Mouse (Mus musculus) heart, embryonic 12.5 days (tissue): ENCODE data around the gene Ugt1a10. TPM values are rescaled to one million over a fixed set of nuclear protein-coding genes. Genes with fewer than 3 reads are reported as not detected.
"Not testable (repeated sequence)": the region's sequence is repeated elsewhere in the genome, so short reads cannot be mapped to it uniquely, and the experiment has no call there.

Experiments used
- ATAC-seq: fragments of 200-750 bp; cut with Nextera tagmentation; 2 replicates; pipeline ENCODE4 v1.8.0; 2017; ENCODE audit warnings: moderate TSS enrichment, moderate library complexity; ENCODE audit not compliant: insufficient number of reproducible peaks, low FRiP score
- H3K27ac ChIP-seq: fragments of 300-500 bp; sonication (generic); 2 replicates; pipeline ENCODE4 v1.5.1; 2016; ENCODE audit warnings: mild to moderate bottlenecking, moderate library complexity; ENCODE audit not compliant: poor library complexity, severe bottlenecking
- H3K27me3 ChIP-seq: fragments of 300-500 bp; sonication (generic); replicated peaks from 2 replicates; pipeline ENCODE4 v1.6.1; 2016; ENCODE audit warnings: mild to moderate bottlenecking, moderate library complexity
- H3K36me3 ChIP-seq: fragments of 300-500 bp; sonication (generic); 2 replicates; pipeline ENCODE4 v1.6.1; 2016; ENCODE audit warnings: mild to moderate bottlenecking, moderate library complexity
- H3K4me1 ChIP-seq: fragments of 300-500 bp; sonication (generic); replicated peaks from 2 replicates; pipeline ENCODE4 v1.6.1; 2016; ENCODE audit warnings: mild to moderate bottlenecking
- H3K4me2 ChIP-seq: fragments of 300-500 bp; sonication (generic); 2 replicates; pipeline ENCODE4 v1.6.1; 2016; ENCODE audit warnings: mild to moderate bottlenecking, moderate library complexity
- H3K4me3 ChIP-seq: fragments of 300-500 bp; sonication (generic); 2 replicates; pipeline ENCODE4 v1.5.1; 2016; ENCODE audit warnings: mild to moderate bottlenecking
- H3K9ac ChIP-seq: fragments of 300-500 bp; sonication (generic); 2 replicates; pipeline ENCODE4 v1.6.1; 2016; ENCODE audit warnings: mild to moderate bottlenecking, moderate library complexity
- H3K9me3 ChIP-seq: fragments of 300-500 bp; sonication (generic); replicated peaks from 2 replicates; pipeline ENCODE4 v1.6.1; 2016; ENCODE audit warnings: mild to moderate bottlenecking, moderate library complexity
- WGBS: fragments of 180-500 bp; shearing (Covaris S2); methylation state at CpG from one replicate; pipeline ENCODE4 v1.1.7; 2016; 5-methylcytosine and 5-hydroxymethylcytosine counted together
- polyA plus RNA-seq: library from polyadenylated mRNA; unstranded; fragments of >200 nt; fragmentation: Nextera tagmentation; extraction: Ambion mirVana; gene quantifications from 2 replicates; pipeline ENCODE4 v1.2.1, GENCODE M21; 2016

Ugt1a10 gene
- polyA plus RNA-seq, 1 experiment from 2014 or later, result not detected

DNA sequence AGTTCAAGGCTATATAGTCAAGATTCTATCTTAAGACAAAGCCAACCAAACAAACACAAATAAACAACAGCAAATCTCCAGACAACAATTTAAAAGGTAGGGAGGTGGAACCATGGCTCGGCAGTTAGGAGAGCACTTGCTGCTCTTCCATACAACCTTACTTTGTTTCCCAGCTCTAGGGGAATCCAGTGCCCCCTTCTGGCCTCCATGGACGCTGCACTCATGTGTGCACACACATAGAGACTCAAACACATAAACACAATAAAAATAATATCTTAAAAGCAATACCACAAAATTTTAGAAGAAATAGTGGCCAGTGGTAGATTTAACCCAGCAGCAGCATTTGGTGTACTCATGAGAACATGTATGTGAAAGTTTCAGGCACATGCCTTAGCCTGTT lies 162.0 kb downstream of the Ugt1a10 start:
- WGBS, result 49% methylated on average over 2 of the region's 2 CpGs
- Histone ChIP-seq H3K9me3 (peaks cover 47% of the 10 kb centered on the region), H3K4me1 (no peaks in the 10 kb centered on the region)

DNA sequence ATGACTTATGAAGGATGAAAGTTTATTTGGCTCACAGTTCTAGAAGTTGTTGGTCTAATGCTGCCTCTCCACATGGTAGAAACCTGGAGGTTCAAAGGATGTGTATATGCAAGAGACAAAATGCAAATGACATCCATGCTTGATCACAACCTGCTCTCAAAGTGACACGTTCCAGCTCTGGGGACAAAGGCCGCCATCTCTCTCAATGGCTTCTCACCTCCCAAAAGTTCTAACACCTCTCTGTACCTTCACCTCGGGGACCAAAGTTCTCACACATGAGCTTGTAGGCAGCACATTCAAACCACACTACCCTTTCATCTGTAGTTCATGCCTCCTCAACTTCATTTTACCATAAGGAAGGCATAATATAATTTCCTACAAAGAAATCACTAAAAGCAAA lies 162.4 kb downstream of the Ugt1a10 start:
- Histone ChIP-seq H3K9me3 (peaks cover 43% of the 10 kb centered on the region), H3K27ac (no peak overlapping the region), H3K27me3 (no peaks in the 10 kb centered on the region), H3K4me2 (no peak overlapping the region), H3K9ac (no peak overlapping the region), H3K36me3 (no peaks in the 10 kb centered on the region), H3K4me3 (no peak overlapping the region), H3K4me1 (no peaks in the 10 kb centered on the region)
- 34% methylated on average over 3 of the region's 3 CpGs for WGBS
- ATAC-seq, result no peak

More for the DNA sequence above, 162.0 kb downstream of the Ugt1a10 start:
- Histone ChIP-seq H3K4me2 (no peak overlapping the region), H3K27ac (no peak overlapping the region), H3K36me3 (no peaks in the 10 kb centered on the region), H3K4me3 (no peak overlapping the region), H3K27me3 (no peaks in the 10 kb centered on the region), H3K9ac (no peak overlapping the region)
- ATAC-seq, result no peak

DNA sequence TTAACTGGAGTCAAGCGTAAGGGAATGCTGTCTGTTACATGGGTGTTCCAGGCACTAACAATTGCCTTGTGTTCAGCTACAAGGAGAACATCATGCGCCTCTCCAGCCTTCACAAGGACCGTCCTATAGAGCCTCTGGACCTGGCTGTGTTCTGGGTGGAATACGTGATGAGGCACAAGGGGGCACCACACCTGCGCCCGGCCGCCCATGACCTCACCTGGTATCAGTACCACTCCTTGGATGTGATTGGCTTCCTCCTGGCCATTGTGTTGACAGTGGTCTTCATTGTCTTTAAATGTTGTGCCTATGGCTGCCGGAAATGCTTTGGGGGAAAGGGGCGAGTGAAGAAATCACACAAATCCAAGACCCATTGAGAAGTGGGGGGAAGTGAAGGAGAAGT lies 162.9 kb downstream of the Ugt1a10 start:
- Histone ChIP-seq H3K4me1 (no peaks in the 10 kb centered on the region), H3K4me3 (no peak overlapping the region), H3K4me2 (no peak overlapping the region), H3K36me3 (no peaks in the 10 kb centered on the region), H3K27ac (no peak overlapping the region), H3K9ac (no peak overlapping the region), H3K27me3 (no peaks in the 10 kb centered on the region), H3K9me3 (peaks cover 41% of the 10 kb centered on the region)
- no peak for ATAC-seq
- 66% methylated on average over 9 of the region's 9 CpGs for WGBS

DNA sequence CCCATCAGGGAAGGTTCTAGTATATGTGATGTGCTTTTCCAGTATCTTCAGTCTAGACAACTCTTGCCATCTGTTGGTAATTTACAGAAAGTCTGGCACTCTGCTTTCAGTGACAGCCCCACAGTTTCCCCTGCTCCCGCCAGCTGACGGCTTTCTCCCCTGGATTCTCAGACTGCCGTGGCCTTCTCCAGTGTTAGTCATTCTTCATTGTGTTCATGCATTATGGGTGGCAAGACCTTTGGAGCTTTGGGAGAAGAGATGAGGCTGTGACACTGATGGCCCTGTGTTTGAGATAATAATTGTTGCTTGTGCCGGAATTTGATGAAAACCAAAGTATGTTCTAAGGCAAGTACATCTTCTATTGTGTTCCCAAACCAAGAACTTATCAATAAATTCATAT lies 163.4 kb downstream of the Ugt1a10 start:
- Histone ChIP-seq H3K27me3 (no peaks in the 10 kb centered on the region), H3K4me2 (no peak overlapping the region), H3K9me3 (peaks cover 37% of the 10 kb centered on the region), H3K4me1 (no peaks in the 10 kb centered on the region), H3K9ac (no peak overlapping the region), H3K4me3 (no peak overlapping the region), H3K27ac (no peak overlapping the region), H3K36me3 (no peaks in the 10 kb centered on the region)
- WGBS, result 44% methylated on average over 4 of the region's 4 CpGs
- ATAC-seq, result no peak

DNA sequence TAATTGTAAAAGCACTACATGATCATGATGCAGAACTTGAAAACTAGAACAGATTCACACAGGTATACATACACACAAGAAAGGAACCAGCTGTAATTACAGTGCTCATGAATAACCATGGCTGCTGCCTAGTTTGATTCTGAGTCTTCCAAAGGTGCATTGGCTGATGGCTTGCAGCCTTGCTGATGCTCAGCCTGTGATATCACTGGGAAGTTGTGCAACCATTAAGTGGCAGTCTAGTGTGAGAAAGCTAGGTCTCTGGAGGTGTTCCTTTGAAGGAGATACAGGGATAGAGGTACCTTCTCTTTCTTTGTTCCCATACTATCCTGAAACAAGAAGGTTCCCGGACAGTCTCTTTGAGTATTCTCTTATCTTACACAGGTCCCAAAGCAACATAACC lies 163.9 kb downstream of the Ugt1a10 start:
- no peak overlapping the region for H3K4me2 ChIP-seq
- H3K4me3 ChIP-seq, result no peak overlapping the region
- H3K9me3 ChIP-seq, result peaks cover 32% of the 10 kb centered on the region
- H3K36me3 ChIP-seq, result no peaks in the 10 kb centered on the region
- no peak for ATAC-seq
- H3K27me3 ChIP-seq, result no peaks in the 10 kb centered on the region
- H3K27ac ChIP-seq, result no peak overlapping the region
- no peak overlapping the region for H3K9ac ChIP-seq
- no peaks in the 10 kb centered on the region for H3K4me1 ChIP-seq
- WGBS, result 11% methylated on average over 1 of the region's 1 CpGs

DNA sequence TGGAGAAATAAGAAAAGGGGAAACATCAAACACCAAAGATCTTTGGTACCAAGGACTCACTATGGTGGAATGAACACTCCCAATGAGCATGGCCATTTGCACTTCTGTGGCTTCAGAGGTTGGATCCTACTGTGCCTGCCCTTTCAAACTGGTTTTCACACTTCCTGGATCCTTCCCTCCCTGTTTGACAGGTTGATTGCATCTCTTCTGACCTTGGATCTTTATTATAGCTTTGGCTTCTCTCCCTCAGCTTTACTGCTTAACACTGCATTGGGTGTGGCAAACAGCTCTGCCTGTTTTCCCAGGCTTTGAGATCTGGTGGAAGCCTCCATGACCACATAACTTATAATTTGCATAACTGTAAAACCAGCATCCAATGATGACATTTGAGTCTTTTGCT lies 165.1 kb downstream of the Ugt1a10 start:
- H3K36me3 ChIP-seq, result no peaks in the 10 kb centered on the region
- H3K9me3 ChIP-seq, result peaks cover 23% of the 10 kb centered on the region
- H3K9ac ChIP-seq, result no peak overlapping the region
- no peak overlapping the region for H3K4me2 ChIP-seq
- H3K4me3 ChIP-seq, result no peak overlapping the region
- ATAC-seq, result no peak
- H3K27ac ChIP-seq, result no peak overlapping the region
- no peaks in the 10 kb centered on the region for H3K27me3 ChIP-seq
- no peaks in the 10 kb centered on the region for H3K4me1 ChIP-seq

DNA sequence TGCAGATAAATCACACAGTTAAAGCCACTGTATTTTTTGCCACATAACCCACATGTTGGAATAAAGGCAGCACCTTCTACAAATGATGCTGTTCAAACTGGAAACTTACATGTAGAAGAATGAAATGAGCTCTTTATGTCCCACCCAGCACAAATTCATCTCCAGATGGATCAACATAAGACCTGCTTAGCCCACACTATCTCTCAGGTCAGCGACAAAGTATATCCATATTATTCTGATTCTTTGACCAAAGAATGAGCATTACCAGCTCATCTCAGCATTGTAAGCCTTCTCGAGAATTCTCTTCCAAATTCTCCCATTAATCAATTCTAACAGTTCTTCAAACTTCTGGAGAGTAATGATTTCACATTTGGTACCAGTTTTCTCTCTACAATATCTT lies 167.0 kb downstream of the Ugt1a10 start:
- Histone ChIP-seq H3K9me3 (peaks cover 23% of the 10 kb centered on the region), H3K4me3 (no peak overlapping the region), H3K4me2 (no peak overlapping the region), H3K9ac (no peak overlapping the region), H3K36me3 (no peaks in the 10 kb centered on the region), H3K4me1 (no peaks in the 10 kb centered on the region), H3K27ac (no peak overlapping the region), H3K27me3 (no peaks in the 10 kb centered on the region)
- WGBS, result 40% methylated on average over 2 of the region's 2 CpGs
- ATAC-seq, result no peak

DNA sequence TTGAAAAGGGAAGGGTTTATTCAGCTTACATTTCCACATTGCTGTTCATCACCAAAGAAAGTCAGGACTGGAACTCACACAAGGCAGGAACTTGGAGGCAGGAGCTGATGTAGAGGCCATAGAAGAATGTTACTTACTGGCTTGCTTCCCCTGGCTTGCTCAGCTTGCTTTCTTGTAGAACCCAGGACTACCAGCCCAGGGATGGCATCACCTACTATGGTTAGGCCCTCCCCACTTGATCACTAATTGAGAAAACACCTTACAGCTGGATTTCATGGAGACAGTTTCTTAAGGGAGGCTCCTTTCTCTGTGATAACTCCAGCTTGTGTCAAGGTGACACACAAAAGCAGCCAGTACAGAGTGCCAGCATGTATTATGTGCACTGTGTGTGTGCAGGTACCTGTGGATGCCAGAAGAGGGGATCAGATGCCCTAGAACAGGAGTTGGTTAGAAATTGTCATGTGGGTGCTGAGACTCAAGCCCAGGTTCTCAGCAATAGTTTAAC lies 167.9 kb downstream of the Ugt1a10 start:
- H3K4me3 ChIP-seq, result not testable (repeated sequence)

DNA sequence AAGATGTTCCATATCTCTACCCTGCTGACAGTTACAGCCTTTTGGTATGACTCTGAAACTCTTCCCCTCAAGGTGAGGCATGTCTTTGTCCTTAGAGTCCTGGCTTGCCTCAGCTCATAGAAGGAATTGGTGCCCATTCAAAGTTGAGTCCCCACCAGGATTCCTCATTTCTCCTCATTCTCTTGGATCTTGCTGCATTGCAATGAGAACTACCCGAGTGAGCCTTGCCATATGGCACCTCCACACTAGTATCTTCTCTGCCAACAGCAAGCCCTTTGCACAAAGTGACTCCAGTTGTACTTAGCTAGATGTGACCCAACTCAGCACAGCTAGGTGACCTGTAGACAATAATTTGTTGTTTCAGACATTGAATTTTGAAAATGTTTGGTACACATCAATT lies 168.4 kb downstream of the Ugt1a10 start:
- H3K9me3 ChIP-seq, result peaks cover 31% of the 10 kb centered on the region
- H3K27ac ChIP-seq, result no peak overlapping the region
- no peak overlapping the region for H3K4me2 ChIP-seq
- 49% methylated on average over 1 of the region's 1 CpGs for WGBS
- no peak for ATAC-seq
- H3K27me3 ChIP-seq, result no peaks in the 10 kb centered on the region
- H3K4me1 ChIP-seq, result no peaks in the 10 kb centered on the region
- H3K4me3 ChIP-seq, result no peak overlapping the region
- H3K36me3 ChIP-seq, result no peaks in the 10 kb centered on the region
- H3K9ac ChIP-seq, result no peak overlapping the region

More for the DNA sequence above, 167.9 kb downstream of the Ugt1a10 start:
- not testable (repeated sequence) for H3K27me3 ChIP-seq, H3K4me1 ChIP-seq, H3K4me2 ChIP-seq, ATAC-seq, H3K36me3 ChIP-seq, H3K27ac ChIP-seq, H3K9ac ChIP-seq
- peaks cover 25% of the 10 kb centered on the region for H3K9me3 ChIP-seq

DNA sequence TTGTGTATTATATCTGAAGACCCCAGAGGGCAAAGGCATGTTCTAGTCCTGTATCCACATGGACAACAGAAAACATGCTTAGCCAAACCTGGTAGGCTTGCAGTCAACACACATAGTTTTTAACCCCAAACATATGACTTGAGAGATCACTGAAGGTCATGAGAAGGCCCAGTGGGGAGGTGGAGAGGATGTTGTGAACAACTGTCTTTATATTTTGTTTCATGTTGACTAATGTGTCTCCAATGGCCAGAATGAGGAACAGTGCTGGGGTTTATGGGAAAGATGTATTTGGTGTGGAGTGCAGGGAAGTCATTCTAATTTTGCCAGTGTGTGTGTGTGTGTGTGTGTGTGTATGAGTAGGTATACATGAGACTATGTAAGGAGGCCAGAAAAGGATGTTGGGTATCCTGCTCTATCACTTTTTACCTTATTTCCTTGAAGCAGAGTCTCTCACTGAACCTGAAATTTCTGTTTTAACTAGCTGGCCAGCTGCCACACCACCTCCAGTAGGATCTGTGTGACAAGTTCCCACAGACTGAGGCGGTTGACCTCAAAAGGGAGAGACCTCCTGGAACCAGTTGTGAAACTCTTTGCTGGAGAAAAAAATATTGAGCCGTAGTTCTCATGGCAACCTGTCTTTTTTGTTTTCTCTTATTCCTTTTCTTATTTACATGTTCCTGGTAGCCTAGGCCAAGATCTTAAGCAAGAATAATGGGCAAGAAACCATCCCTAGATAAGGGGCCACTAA lies 169.0 kb downstream of the Ugt1a10 start:
- no peak overlapping the region for H3K4me3 ChIP-seq
- H3K27ac ChIP-seq, result no peak overlapping the region
- H3K36me3 ChIP-seq, result no peaks in the 10 kb centered on the region
- no peaks in the 10 kb centered on the region for H3K27me3 ChIP-seq
- no peak overlapping the region for H3K4me2 ChIP-seq
- WGBS, result 59% methylated on average over 2 of the region's 2 CpGs
- no peak for ATAC-seq
- peaks cover 37% of the 10 kb centered on the region for H3K9me3 ChIP-seq
- H3K4me1 ChIP-seq, result no peaks in the 10 kb centered on the region
- no peak overlapping the region for H3K9ac ChIP-seq

DNA sequence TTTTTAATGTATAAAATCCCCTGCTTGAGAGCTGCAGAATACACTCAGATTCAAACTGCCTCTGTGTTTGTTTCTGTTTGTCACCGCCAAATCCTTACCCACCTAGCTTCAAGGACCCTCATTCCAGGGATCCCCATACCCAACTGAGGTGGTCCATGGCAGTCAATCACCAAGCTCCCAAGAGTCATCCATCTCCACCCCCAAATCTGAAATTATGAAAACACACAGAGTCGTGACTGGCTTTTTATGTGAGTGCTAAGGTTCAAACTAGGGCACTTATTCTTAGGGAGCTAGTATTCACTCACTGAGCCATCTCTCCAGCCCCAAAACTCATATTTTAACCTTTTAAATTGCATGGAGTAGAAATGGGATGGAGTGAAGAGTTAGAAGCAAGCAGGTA lies 170.1 kb downstream of the Ugt1a10 start:
- not testable (repeated sequence) for H3K4me2 ChIP-seq, H3K9ac ChIP-seq, H3K27ac ChIP-seq, H3K4me1 ChIP-seq, H3K4me3 ChIP-seq, ATAC-seq, H3K27me3 ChIP-seq, H3K36me3 ChIP-seq
- peaks cover 48% of the 10 kb centered on the region for H3K9me3 ChIP-seq
- WGBS, result 26% methylated on average over 2 of the region's 2 CpGs

DNA sequence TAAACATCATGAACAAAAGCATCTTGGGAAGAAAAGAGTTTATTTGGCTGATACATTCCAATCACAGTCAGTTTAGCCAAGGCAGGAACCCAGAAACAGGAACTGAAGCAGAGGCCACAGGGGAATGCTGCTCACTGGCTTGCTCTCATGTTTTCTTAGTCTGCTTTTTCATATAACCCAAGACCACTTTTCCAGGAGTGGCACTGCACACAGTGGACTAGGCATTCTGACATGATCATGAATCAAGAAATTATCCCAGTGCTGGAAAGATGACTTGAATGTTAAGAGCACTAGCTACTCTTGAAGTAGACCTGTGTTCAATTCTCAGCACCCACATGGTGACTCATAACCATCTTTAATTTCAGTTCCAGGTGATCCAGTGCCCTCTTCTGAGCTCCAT lies 170.6 kb downstream of the Ugt1a10 start:
- Histone ChIP-seq H3K4me1 (no peaks in the 10 kb centered on the region), H3K27ac (no peak overlapping the region), H3K36me3 (no peaks in the 10 kb centered on the region), H3K9ac (no peak overlapping the region), H3K4me3 (no peak overlapping the region), H3K4me2 (no peak overlapping the region), H3K27me3 (no peaks in the 10 kb centered on the region), H3K9me3 (peaks cover 52% of the 10 kb centered on the region)
- ATAC-seq, result no peak
